Mouse (Mus musculus) liver, embryonic 15.5 days (tissue): Measurements from ENCODE around the gene Sipa1l2. TPM values are rescaled to one million over a fixed set of nuclear protein-coding genes. Genes with fewer than 3 reads are reported as not detected.

Experiments used
- ATAC-seq: fragments of 200-750 bp; cut with Nextera tagmentation; 2 replicates; pipeline ENCODE4 v1.8.0; 2017; ENCODE audit warnings: moderate number of reproducible peaks, mild to moderate bottlenecking, moderate library complexity; ENCODE audit not compliant: insufficient read depth
- H3K27ac ChIP-seq: fragments of 300-500 bp; sonication (generic); replicated peaks from 2 replicates; pipeline ENCODE4 v1.5.1; 2015; ENCODE audit warnings: mild to moderate bottlenecking, inconsistent platforms
- H3K27me3 ChIP-seq: fragments of 300-500 bp; sonication (generic); 2 replicates; pipeline ENCODE4 v1.6.1; 2015; ENCODE audit warnings: mild to moderate bottlenecking, inconsistent platforms
- H3K36me3 ChIP-seq: fragments of 300-500 bp; sonication (generic); replicated peaks from 2 replicates; pipeline ENCODE4 v1.6.1; 2015; ENCODE audit warnings: moderate library complexity, mild to moderate bottlenecking, inconsistent platforms
- H3K4me1 ChIP-seq: fragments of 300-500 bp; sonication (generic); replicated peaks from 2 replicates; pipeline ENCODE4 v1.6.1; 2015; ENCODE audit warnings: inconsistent platforms
- H3K4me2 ChIP-seq: fragments of 300-500 bp; sonication (generic); 2 replicates; pipeline ENCODE4 v1.6.1; 2015; ENCODE audit warnings: moderate library complexity, mild to moderate bottlenecking, inconsistent platforms
- H3K4me3 ChIP-seq: fragments of 300-500 bp; sonication (generic); replicated peaks from 2 replicates; pipeline ENCODE4 v1.5.1; 2015; ENCODE audit warnings: mild to moderate bottlenecking, inconsistent platforms
- H3K9ac ChIP-seq: fragments of 300-500 bp; sonication (generic); 2 replicates; pipeline ENCODE4 v1.6.1; 2015; ENCODE audit warnings: moderate library complexity, mild to moderate bottlenecking, inconsistent platforms
- H3K9me3 ChIP-seq: fragments of 300-500 bp; sonication (generic); replicated peaks from 2 replicates; pipeline ENCODE4 v1.6.1; 2016; ENCODE audit warnings: inconsistent platforms
- WGBS: fragments of 180-500 bp; shearing (Covaris S2); methylation state at CpG from one replicate; pipeline ENCODE4 v1.1.7; 2015; ENCODE audit warnings: mixed read lengths; ENCODE audit not compliant: insufficient replicate concordance; 5-methylcytosine and 5-hydroxymethylcytosine counted together
- polyA plus RNA-seq: library from polyadenylated mRNA; unstranded; fragments of >200 nt; fragmentation: Nextera tagmentation; extraction: Ambion mirVana; gene quantifications from 2 replicates; pipeline ENCODE4 v1.2.1, GENCODE M21; 2015

The Sipa1l2 gene
- polyA plus RNA-seq, 1 experiment from 2014 or later: 0.62 TPM

DNA sequence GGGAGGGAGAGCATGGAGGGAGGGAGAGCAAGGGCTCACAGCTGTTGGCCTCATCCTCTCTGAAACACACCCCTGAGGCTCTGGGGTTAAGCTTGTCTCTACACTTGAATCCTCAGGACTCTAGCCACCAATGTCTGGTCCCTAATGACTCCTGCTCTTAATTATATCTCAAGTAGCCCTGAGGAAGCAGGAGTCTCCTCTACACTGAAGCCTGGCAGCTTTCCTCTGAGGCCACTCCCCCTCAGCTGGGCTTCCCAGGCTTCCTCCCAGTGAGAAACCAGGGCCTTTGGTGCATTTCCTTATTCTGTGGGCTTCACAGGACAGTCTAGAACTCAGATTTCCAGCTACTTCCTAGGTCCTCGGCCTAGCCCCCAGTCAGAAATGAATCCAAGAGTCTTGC, 80.9 kb downstream of the Sipa1l2 start:
- Histone ChIP-seq H3K4me1 (0 out of 2 replicates have a peak, but pooled peaks cover 4% of the 10 kb centered on the region), H3K9me3 (no peaks in the 10 kb centered on the region), H3K9ac (no peak overlapping the region), H3K27ac (no peak overlapping the region), H3K4me2 (no peak overlapping the region), H3K27me3 (no peaks in the 10 kb centered on the region), H3K4me3 (no peak overlapping the region), H3K36me3 (no peaks in the 10 kb centered on the region)
- WGBS: 30% methylated on average over 1 of the region's 1 CpGs
- no peak for ATAC-seq

DNA sequence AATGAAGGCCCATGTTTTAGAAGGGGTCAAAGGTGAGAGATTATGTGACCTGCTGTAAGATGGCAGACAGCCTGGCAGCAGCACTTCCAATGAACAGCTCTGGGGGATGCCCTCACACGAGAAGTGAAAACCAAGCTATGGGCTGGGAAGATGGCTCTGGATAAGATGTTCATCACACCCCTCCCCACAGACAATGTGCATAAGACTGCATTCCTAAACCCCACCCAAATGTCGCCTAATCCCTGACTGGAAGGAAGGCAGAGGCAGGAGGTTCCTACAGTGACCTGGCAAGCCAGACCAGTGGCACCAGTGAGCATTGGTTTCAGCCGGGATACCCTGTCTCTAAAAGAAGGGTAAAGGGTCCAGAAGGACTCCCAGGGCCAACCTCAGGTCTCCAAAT, 83.9 kb downstream of the Sipa1l2 start:
- Histone ChIP-seq H3K9me3 (no peaks in the 10 kb centered on the region), H3K4me3 (no peak overlapping the region), H3K9ac (no peak overlapping the region), H3K27me3 (no peaks in the 10 kb centered on the region), H3K4me1 (no peaks in the 10 kb centered on the region), H3K27ac (no peak overlapping the region), H3K4me2 (no peak overlapping the region), H3K36me3 (no peaks in the 10 kb centered on the region)
- ATAC-seq: no peak
- WGBS: 59% methylated on average over 3 of the region's 3 CpGs

DNA sequence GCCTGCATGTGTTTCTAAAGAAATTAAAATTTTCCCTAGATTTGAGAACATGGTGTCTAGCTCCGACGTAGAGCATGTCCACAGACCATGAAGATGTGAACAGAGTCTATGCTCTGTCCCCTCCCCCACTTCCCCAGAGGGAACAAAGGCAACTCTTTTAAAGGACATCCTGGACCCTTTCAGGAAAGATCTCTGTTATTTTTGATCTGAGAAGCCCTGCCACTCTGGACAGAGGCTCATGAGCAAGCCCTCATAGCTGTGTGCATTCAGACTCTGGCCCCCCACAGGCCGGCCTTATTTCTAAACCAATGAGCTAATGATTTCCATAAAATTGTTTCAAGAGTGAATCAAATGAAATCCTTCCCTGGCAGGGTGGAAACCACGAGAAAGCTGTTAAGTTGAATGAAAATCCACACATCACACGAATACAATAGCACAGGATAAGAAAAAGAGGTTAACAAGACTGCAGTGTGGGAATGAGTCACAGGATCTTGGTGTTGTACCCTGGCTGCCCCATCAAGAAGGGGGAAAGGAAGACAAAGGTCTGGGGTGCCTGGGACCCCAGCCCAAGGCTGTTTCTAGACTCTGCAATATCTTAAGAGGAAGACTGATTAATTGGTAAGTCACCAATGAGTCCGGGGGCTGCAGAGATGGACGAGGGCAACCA, 84.9 kb downstream of the Sipa1l2 start:
- Histone ChIP-seq H3K9me3 (no peaks in the 10 kb centered on the region), H3K27ac (no peak overlapping the region), H3K27me3 (no peaks in the 10 kb centered on the region), H3K4me3 (no peak overlapping the region), H3K4me2 (no peak overlapping the region), H3K36me3 (no peaks in the 10 kb centered on the region), H3K9ac (no peak overlapping the region), H3K4me1 (no peaks in the 10 kb centered on the region)
- no peak for ATAC-seq
- WGBS: 56% methylated on average over 7 of the region's 7 CpGs

DNA sequence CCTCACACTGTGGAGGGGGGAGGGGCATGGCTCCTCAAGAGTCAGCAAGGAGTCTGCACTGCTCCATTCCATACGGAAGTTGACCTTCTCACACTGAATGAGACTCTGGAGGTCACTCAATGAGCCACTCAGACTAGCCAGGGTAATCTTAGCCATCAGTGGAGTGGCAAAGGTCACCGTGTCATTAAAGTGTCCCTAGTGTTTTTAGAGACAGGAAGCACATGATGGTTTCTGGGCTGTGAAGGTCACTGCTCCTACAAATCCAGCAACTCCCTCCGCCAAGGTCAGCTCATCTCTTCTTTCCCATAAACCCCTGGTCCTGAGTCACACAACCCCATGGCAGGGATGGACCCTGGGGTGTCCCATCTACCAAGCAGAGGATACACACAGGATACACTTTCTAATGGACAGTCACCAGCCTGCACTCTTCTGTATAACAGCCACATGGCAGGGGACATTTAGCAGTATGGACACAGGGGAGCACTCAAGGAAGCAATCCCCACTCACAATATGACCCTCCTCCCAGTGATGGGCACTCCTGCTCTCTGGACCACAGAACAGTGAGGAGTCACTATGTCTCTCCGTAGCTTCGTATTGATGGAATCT, 87.0 kb downstream of the Sipa1l2 start:
- ATAC-seq: no peak
- H3K9ac ChIP-seq: no peak overlapping the region
- WGBS: 70% methylated on average over 5 of the region's 5 CpGs

DNA sequence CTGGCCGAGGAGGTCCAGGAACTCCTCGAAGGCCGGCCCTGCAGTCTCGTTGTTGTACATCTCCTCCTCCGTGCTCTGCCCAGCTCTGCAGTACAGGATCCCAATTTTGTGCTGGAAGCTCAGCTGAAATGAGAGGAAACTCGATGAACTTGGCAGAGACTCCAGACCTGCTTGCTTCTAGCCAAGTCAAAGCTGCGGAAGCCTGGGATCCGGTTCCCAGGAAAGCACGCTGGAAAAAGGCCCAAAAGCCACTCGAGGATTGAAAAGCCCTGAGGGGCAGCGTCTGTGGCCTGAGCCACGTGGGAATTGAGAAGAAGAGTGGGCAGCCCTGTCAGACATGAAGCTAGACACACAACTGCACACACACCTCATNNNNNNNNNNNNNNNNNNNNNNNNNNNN, 94.7 kb downstream of the Sipa1l2 start:
- Histone ChIP-seq H3K27me3 (no peaks in the 10 kb centered on the region), H3K4me2 (no peak overlapping the region), H3K9me3 (no peaks in the 10 kb centered on the region), H3K4me3 (no peak overlapping the region), H3K4me1 (peaks cover 3% of the 10 kb centered on the region; the same call in 1 of the 2 replicates), H3K27ac (no peak overlapping the region), H3K9ac (no peak overlapping the region), H3K36me3 (no peaks in the 10 kb centered on the region)
- WGBS: 67% methylated on average over 12 of the region's 12 CpGs
- no peak for ATAC-seq

More for the DNA sequence above, 87.0 kb downstream of the Sipa1l2 start:
- H3K9me3 ChIP-seq: no peaks in the 10 kb centered on the region
- no peak overlapping the region for H3K4me3 ChIP-seq
- no peaks in the 10 kb centered on the region for H3K4me1 ChIP-seq
- H3K27ac ChIP-seq: no peak overlapping the region
- H3K27me3 ChIP-seq: no peaks in the 10 kb centered on the region
- no peaks in the 10 kb centered on the region for H3K36me3 ChIP-seq
- no peak overlapping the region for H3K4me2 ChIP-seq

DNA sequence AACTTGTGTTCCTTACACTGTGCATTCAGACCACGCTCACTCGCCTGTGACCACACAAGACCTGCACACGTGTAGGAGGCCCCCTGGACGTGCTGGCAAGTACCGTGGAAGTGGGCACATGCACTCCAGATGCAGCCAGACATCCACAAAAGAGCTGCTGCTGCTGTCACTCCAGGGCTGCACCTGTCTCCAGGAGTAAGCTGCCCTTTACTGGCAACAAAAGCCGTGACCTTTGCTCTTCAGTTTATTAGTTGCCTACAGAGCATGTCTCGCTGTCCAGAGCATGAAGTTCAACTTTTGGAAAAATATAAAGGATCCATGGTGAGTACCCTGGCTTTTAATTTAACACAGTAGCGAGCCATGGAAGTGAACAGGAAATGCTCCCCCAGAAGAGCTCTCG, 98.2 kb downstream of the Sipa1l2 start:
- Histone ChIP-seq H3K4me1 (peaks cover 3% of the 10 kb centered on the region; the same call in 1 of the 2 replicates), H3K27ac (no peak overlapping the region), H3K4me3 (no peak overlapping the region), H3K27me3 (no peaks in the 10 kb centered on the region), H3K9ac (no peak overlapping the region), H3K4me2 (no peak overlapping the region), H3K36me3 (no peaks in the 10 kb centered on the region), H3K9me3 (no peaks in the 10 kb centered on the region)
- ATAC-seq: no peak
- WGBS: 66% methylated on average over 9 of the region's 9 CpGs

DNA sequence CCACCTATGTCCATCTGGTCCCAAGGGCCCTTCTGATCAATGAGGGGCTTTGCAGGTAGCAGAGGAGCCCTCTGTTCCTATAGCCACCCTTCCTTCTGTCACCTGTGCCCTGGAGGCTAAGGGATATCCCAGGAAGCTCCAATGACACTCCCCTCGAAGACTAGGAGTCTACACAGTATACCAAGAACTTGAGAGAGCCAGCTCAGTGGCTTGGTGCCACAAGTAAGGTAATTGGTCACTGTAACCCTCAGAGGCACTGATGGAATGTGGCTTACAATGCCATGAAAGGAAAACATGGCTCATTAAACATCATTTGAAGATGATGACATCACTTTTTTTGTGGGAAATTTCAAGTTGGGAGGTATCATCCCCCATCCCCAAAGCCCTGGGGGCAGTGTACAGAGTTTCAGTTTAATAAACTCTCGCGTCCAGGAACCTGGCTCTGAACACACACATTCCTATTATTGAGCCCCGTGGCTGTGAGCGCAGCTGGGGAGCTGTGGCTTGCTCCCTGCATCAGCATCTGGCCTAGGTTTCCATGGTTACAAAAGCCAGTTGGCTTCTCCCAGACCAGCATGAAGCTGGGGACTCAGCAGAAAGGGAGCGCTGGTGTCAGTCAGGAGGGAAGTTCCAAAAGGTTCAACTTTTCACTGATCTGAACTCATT, 104.3 kb downstream of the Sipa1l2 start:
- no peak overlapping the region for H3K4me3 ChIP-seq
- no peaks in the 10 kb centered on the region for H3K9me3 ChIP-seq
- no peaks in the 10 kb centered on the region for H3K36me3 ChIP-seq
- ATAC-seq: no peak
- WGBS: 62% methylated on average over 6 of the region's 6 CpGs
- no peak overlapping the region for H3K4me2 ChIP-seq
- no peaks in the 10 kb centered on the region for H3K27me3 ChIP-seq
- no peaks in the 10 kb centered on the region for H3K4me1 ChIP-seq
- no peak overlapping the region for H3K9ac ChIP-seq
- no peak overlapping the region for H3K27ac ChIP-seq

DNA sequence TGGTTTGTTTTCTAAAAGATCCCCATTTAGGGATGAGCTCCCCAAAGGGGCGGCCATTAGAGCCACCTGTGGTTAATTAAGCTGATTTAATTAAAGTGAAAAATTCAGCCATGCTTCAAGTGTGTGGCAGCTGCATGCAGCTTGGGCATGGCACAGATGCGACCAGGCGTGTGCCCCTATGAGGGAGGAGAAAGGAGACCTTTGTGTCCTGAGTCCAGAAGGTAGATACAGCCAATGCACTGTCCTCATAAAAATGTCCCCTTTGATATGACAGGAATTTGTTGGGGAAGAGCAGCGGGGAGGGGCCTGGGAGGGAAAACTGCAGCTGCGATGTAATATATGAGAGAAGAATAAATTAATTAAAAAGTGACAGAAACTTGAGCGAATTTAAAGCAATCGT, 106.7 kb downstream of the Sipa1l2 start:
- no peaks in the 10 kb centered on the region for H3K9me3 ChIP-seq
- H3K9ac ChIP-seq: no peak overlapping the region
- H3K4me2 ChIP-seq: no peak overlapping the region
- no peak for ATAC-seq
- no peak overlapping the region for H3K27ac ChIP-seq
- 68% methylated on average over 7 of the region's 7 CpGs for WGBS
- no peak overlapping the region for H3K4me3 ChIP-seq
- H3K36me3 ChIP-seq: no peaks in the 10 kb centered on the region
- H3K4me1 ChIP-seq: no peaks in the 10 kb centered on the region
- no peaks in the 10 kb centered on the region for H3K27me3 ChIP-seq

DNA sequence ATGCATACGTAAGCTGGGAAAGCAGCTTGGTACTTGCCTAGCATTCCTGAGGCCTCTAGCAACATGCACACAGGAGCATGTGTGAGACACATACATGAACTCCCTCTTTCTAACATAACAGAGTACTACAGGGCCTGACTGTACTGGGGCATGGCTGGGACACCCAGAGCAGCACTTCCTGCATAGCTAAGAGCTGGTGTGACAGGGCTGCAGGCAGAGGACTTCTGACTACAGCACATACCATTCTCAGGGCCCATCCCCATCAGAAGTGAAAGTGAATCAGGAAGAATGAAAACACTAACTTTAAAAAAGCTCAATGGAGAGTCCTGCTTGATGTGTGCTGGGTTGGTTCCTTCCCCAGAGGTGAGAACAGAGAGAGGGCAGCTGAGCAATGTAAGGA, 108.1 kb downstream of the Sipa1l2 start:
- WGBS: 69% methylated on average over 1 of the region's 1 CpGs
- no peaks in the 10 kb centered on the region for H3K9me3 ChIP-seq
- no peak for ATAC-seq
- no peaks in the 10 kb centered on the region for H3K4me1 ChIP-seq
- no peak overlapping the region for H3K9ac ChIP-seq
- H3K4me2 ChIP-seq: no peak overlapping the region
- no peak overlapping the region for H3K27ac ChIP-seq
- H3K36me3 ChIP-seq: no peaks in the 10 kb centered on the region
- no peak overlapping the region for H3K4me3 ChIP-seq
- H3K27me3 ChIP-seq: no peaks in the 10 kb centered on the region

DNA sequence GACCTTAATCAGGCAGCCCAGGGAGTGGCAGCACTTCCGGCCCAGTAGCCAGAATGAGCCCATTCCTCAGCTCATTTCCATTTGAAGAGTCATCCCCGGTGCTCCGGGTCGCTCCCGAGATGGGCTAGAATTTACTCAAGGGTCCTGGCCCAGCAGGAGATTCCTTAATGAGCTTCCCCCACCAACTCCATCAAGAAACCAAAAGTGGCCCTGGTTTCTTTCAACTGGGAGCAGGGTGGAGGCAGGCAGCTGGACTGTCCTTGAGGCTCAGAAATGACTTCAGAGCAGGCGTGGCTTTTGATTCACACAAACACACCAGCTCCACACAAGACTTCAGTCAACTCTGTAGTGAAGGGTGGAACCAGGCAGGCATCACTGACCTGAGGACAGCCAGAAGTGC, 109.0 kb downstream of the Sipa1l2 start:
- ATAC-seq: no peak
- WGBS: 63% methylated on average over 6 of the region's 6 CpGs
- Histone ChIP-seq H3K9ac (no peak overlapping the region), H3K4me1 (no peaks in the 10 kb centered on the region), H3K27ac (no peak overlapping the region), H3K9me3 (no peaks in the 10 kb centered on the region), H3K4me2 (no peak overlapping the region), H3K36me3 (no peaks in the 10 kb centered on the region), H3K27me3 (no peaks in the 10 kb centered on the region), H3K4me3 (no peak overlapping the region)

DNA sequence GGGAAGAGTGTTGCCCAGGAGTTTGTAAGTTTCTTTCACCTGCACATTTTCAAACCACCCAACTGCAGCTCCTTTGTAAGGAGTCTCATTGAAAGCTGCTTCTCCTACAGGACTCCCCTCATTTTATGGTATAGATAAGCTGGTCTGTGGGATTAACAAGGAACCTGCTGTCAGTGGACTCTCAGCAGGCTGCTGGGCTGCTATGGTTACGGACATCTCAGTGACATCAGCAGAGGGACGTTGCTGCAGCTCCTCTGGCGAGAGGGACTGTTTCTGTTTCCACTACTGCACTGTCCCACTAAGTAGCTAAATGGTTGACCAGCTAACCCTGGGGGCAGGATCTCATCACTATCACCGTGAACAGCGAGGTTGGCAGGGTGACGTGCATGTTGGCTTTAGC, 120.6 kb downstream of the Sipa1l2 start:
- no peaks in the 10 kb centered on the region for H3K27me3 ChIP-seq
- H3K4me3 ChIP-seq: no peak overlapping the region
- H3K9ac ChIP-seq: no peak overlapping the region
- no peaks in the 10 kb centered on the region for H3K36me3 ChIP-seq
- ATAC-seq: no peak
- no peaks in the 10 kb centered on the region for H3K9me3 ChIP-seq
- whole genome bisulfite sequencing: 51% methylated on average over 6 of the region's 6 CpGs
- no peak overlapping the region for H3K4me2 ChIP-seq
- no peak overlapping the region for H3K27ac ChIP-seq
- peaks cover 16% of the 10 kb centered on the region for H3K4me1 ChIP-seq
